Mouse (Mus musculus) CD8-positive naive resting alpha-beta T cell, adult 2 months (primary cell): ENCODE data around the gene Tmprss11e.

Experiments
- DNase-seq, 2 experiments: peaks; one replicate each; pipeline ENCODE4 v3.0.0; 2022; ENCODE audit warnings: low read depth in 2 of 2, low spot score in 2 of 2

The Tmprss11e gene

GRCm38 (mm10) chr5:86745715-86746114, at the start of gene Tmprss11e:
Gene Tmprss11e (minus strand): TSS chr5:86745815.
- DNase-seq = no peak

- no peak for DNase-seq
Measured at GRCm38 (mm10) chr5:86792807-86793206, 47.2 kb upstream of the Tmprss11e start.

- DNase-seq = no peak
Measured at GRCm38 (mm10) chr5:86792249-86792648, 46.6 kb upstream of the Tmprss11e start.

- no peak for DNase-seq
Measured at GRCm38 (mm10) chr5:86789954-86790353, 44.3 kb upstream of the Tmprss11e start.

- DNase-seq = no peak
Measured at GRCm38 (mm10) chr5:86786798-86787197, 41.2 kb upstream of the Tmprss11e start.

GRCm38 (mm10) chr5:86784205-86784604, 38.6 kb upstream of the Tmprss11e start:
- DNase-seq = no peak

GRCm38 (mm10) chr5:86783059-86783458, 37.4 kb upstream of the Tmprss11e start:
- no peak for DNase-seq

- no peak for DNase-seq
Measured at GRCm38 (mm10) chr5:86778471-86778870, 32.9 kb upstream of the Tmprss11e start.

GRCm38 (mm10) chr5:86776941-86777340, 31.3 kb upstream of the Tmprss11e start:
- DNase-seq = no peak

- DNase-seq = no peak
Measured at GRCm38 (mm10) chr5:86771010-86771409, 25.4 kb upstream of the Tmprss11e start.

- no peak for DNase-seq
Measured at GRCm38 (mm10) chr5:86769015-86769658, 23.5 kb upstream of the Tmprss11e start.

- DNase-seq = no peak
Measured at GRCm38 (mm10) chr5:86742796-86743195, 2.8 kb downstream of the Tmprss11e start.

- no peak for DNase-seq
Measured at GRCm38 (mm10) chr5:86741146-86741545, 4.5 kb downstream of the Tmprss11e start.

GRCm38 (mm10) chr5:86735808-86736207, 9.8 kb downstream of the Tmprss11e start:
- DNase-seq = no peak

- no peak for DNase-seq
Measured at GRCm38 (mm10) chr5:86730587-86730986, 15.0 kb downstream of the Tmprss11e start.

GRCm38 (mm10) chr5:86728574-86728973, 17.0 kb downstream of the Tmprss11e start:
- DNase-seq = no peak

- no peak for DNase-seq
Measured at GRCm38 (mm10) chr5:86727033-86727432, 18.6 kb downstream of the Tmprss11e start.

GRCm38 (mm10) chr5:86725021-86725420, 20.6 kb downstream of the Tmprss11e start:
- no peak for DNase-seq

- DNase-seq = no peak
Measured at GRCm38 (mm10) chr5:86722820-86723460, 22.7 kb downstream of the Tmprss11e start.

GRCm38 (mm10) chr5:86714967-86715366, 30.6 kb downstream of the Tmprss11e start:
- no peak for DNase-seq

GRCm38 (mm10) chr5:86704923-86705322, 40.7 kb downstream of the Tmprss11e start:
- DNase-seq = no peak

- DNase-seq = no peak
Measured at GRCm38 (mm10) chr5:86684667-86685066, 60.9 kb downstream of the Tmprss11e start.

- no peak for DNase-seq
Measured at GRCm38 (mm10) chr5:86676262-86676661, 69.4 kb downstream of the Tmprss11e start, which contains the start of gene Tmprss11b. Gene Tmprss11b (minus strand): TSS chr5:86676362.
